Mouse (Mus musculus): ENCODE data around the gene Wdr35. TPM values are rescaled to one million over a fixed set of nuclear protein-coding genes. Genes with fewer than 3 reads are reported as not detected.
A peak's percentile ranks its signal among the peaks of the same experiment; 100 is the strongest.
"Not testable (repeated sequence)": the region's sequence is repeated elsewhere in the genome, so short reads cannot be mapped to it uniquely, and the experiment has no call there.

Gene Wdr35
- total RNA-seq, 4 experiments from 2014 or later, result 39.5 to 48.2 (median 43.8) TPM

- DNase-seq (ENCODE audit: low spot score in 2 of 2), result no peak
These were observed 33.5 kb downstream of the Wdr35 start for GRCm38 (mm10) chr12:9007146-9007545.

- DNase-seq (ENCODE audit: low spot score in 2 of 2), result no peak
These were observed 34.1 kb downstream of the Wdr35 start for GRCm38 (mm10) chr12:9007811-9008210.

DNA sequence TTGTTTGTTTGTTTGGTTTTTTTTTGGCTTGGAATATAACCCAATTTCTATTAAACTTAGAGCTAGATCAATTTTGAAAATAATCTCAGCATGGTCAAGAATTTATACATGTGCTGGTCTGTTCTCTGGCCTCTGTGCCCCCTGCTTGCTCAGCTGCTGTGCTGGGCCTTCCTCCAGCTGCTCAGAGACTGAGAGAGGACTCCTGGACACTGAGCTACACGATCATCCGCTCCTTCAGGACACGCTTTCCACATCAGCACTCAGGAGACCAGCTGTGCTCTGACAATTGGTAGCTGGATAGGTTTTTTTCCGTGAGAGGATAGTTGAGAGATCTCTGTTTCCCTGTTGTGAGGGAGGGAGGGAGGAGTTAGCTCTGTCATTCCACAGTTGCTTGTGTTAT lies 36.6 kb downstream of the Wdr35 start:
- no peak for DNase-seq (ENCODE audit: low spot score in 2 of 2)

GRCm38 (mm10) chr12:9016376-9016775 lies 42.7 kb downstream of the Wdr35 start:
- DNase-seq (ENCODE audit: low spot score in 2 of 2), result no peak

DNA sequence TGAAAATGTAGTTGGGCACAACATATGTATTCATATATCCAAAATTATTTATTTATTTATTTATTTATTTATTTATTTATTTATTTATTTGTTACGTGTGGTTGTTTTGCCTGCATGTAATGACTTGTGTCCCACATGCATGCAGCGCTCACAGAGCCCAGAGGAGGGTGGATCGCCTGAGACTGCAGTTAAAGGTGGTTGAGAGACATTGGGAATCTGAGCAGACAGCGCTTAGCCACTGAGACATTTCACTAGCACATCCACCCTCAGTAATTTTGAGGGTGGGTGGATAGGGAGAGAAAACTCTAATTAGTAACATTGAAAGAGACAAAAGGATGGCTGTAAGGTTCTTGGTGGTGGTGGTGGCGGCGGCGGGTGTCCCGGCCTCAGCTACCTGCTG lies 46.7 kb downstream of the Wdr35 start:
- DNase-seq (ENCODE audit: low spot score in 2 of 2), result no peak

DNA sequence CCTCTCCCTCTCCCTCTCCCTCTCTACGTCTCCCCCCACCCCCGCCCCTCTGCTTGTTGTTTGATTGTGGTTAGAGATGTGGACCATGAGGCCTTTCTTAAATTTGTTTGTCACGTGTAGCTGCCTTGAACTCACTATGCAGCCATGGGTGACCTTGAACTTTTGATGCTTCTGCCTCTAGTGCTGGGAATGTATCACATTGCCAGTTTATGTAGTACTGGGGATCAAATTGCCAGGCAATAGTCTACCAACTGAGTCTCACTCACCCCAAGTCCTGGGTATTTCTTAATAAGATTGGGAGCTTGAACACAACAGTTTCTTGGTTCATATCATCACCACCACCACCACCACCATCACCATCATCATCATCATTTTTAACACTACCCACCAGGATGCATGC lies 47.3 kb downstream of the Wdr35 start:
- no peak for DNase-seq (ENCODE audit: low spot score in 2 of 2)

DNA sequence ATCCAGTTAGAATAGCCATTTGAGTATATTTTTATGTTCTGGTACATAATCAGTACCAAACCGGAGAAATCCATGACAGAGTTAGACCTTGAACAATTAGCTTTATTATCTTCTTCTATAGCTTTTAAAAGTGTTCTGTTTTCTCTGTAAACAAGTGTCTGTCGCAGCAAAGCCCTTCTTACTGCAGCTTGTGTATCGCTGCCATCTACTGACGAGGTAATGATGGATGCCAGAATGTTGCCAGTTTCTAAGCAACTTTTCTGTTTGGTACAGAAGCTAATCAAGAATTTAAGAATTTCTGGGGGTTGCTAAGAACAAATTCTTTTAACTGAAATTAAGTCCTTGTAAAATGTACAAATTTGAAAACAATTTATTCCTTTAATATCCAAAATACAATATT lies 49.3 kb downstream of the Wdr35 start:
- no peak for DNase-seq (ENCODE audit: low spot score in 2 of 2)

GRCm38 (mm10) chr12:9024071-9024470 lies 50.4 kb downstream of the Wdr35 start:
- no peak for DNase-seq (ENCODE audit: low spot score in 2 of 2)

DNA sequence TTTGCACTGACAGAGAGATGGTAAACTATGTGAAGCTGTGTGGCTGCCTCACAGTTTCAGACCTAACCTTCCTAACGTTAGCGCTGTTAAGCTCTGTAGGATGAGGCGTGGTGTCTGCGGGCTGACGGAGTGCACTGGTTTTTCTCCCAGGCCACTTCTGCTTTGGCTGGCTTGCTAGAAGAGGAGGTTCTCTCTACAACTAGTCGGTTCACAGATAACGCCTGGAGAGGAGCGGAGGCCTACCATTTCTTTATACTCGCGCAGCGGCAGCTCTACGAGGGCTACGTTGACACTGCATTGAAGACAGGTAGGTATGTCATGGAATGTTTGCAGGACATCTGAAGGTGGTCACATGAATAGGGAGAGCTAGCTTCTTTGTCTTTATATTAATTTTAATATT lies 51.0 kb downstream of the Wdr35 start:
- no peak for DNase-seq (ENCODE audit: low spot score in 2 of 2)

- DNase-seq (ENCODE audit: low spot score in 2 of 2), result no peak
These were observed 53.2 kb downstream of the Wdr35 start for GRCm38 (mm10) chr12:9026843-9027242.

GRCm38 (mm10) chr12:9028816-9029215 lies 55.1 kb downstream of the Wdr35 start:
- DNase-seq (ENCODE audit: low spot score in 2 of 2), result not testable (repeated sequence)

GRCm38 (mm10) chr12:9029506-9029887 lies 55.8 kb downstream of the Wdr35 start:
- DNase-seq (ENCODE audit: low spot score in 2 of 2), result no peak

DNA sequence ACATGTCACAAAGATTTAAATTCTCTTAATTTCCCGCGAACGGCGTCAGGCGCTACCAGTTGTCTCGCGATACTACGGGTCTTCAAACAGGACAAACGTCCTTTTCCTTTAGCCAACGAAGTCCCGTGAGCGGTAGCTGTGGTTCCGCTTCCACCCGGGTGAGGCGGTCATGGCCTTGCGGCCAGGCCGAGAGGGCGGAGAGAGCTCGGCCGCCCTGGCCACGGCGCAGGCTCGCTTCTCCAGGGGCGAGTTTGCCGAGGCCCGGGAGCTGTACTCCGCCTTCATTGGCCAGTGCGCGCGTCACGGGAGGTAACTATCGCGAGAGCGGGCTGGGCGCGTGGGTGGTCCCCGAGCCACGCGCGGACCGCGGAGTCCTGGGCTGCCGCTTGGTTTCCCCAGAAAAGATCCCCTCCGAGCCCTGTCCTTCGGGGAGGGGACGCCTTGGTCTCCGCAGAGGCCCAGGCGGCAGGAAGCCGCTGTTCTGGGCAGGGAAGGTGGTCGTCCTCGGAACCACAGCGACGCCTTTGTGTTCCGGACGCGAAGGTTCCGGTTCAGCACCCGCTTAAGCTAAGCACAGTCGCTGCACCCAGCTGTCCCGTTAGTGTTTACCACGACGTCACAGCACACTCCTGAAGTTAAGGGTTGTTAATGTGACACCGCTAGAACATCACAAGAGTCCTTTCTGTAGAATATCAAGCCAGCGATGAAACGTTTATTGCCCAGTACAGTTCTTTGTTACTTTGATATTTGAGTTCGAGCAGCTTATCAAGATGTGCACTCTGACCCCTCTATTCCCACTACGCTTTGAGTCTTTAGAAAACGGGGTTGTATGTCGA lies 56.4 kb downstream of the Wdr35 start, which contains the start of gene Ttc32:
TSS of gene Ttc32 (plus strand) at position 110 of the 836 bp plus-strand sequence.
- DNase-seq (ENCODE audit: low spot score in 2 of 2), result peak; percentile 93 to 97

GRCm38 (mm10) chr12:9031166-9031565 lies 57.5 kb downstream of the Wdr35 start:
- DNase-seq (ENCODE audit: low spot score in 2 of 2), result no peak

GRCm38 (mm10) chr12:9033140-9033539 lies 59.4 kb downstream of the Wdr35 start:
- DNase-seq (ENCODE audit: low spot score in 2 of 2), result no peak

DNA sequence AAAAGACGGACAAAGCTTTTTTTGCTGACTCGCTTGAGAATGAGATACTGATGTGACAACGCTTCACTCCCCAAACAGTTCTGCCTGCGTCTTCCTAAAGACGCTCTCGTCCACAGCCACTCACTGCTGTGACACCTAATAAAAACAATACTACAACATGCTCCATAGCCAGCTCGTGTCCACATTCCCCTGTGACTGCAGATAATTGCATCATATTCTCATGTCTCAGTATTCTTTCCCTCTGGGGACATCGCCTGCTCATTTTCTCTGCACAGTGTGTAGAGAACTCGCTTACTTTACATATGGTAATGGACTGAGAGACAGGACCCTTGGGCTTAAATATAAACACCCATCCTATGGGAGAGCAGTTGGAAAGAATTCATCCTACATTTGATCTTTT lies 62.7 kb downstream of the Wdr35 start:
- no peak for DNase-seq (ENCODE audit: low spot score in 2 of 2)

DNA sequence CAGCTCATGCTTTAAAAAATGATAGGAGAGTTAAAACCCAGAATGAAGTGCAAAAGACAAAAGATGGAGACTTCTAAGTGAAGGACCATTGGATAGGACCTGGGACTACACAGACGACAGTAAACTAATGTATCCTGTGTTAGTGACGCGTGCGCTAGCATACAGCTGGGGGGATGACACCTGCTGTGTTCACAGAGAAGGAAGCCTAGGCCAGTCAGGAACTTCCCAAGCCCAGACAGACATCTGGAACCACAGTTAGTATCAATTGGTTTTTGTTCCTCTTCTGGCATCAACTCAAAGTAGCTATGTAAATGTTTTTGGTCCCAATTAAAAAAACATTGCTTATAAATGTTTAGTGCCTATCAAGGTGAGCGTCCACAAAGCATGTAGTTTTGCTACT lies 66.5 kb downstream of the Wdr35 start:
- no peak for DNase-seq (ENCODE audit: low spot score in 2 of 2)

GRCm38 (mm10) chr12:9040686-9041085 lies 67.0 kb downstream of the Wdr35 start:
- DNase-seq (ENCODE audit: low spot score in 2 of 2), result no peak

DNA sequence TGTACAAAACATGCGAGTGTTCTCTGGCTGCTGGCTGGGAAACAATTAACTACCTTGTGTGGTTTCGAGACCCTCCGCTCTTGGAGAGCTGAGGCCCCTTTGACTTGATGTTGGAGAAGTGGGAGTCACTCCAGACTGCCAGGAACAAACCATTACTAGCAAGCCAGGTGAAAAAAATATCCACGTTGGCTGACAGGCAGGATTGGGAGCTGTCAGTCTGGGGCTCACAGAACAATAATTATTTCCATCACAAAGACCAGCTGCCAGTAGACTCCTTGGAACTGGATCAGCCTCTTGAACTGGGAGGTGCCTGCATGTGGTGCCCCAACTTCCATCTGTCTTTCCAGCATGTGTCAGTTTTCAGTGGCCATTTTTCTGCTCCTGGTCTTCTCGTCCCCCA lies 68.6 kb downstream of the Wdr35 start:
- no peak for DNase-seq (ENCODE audit: low spot score in 2 of 2)

DNA sequence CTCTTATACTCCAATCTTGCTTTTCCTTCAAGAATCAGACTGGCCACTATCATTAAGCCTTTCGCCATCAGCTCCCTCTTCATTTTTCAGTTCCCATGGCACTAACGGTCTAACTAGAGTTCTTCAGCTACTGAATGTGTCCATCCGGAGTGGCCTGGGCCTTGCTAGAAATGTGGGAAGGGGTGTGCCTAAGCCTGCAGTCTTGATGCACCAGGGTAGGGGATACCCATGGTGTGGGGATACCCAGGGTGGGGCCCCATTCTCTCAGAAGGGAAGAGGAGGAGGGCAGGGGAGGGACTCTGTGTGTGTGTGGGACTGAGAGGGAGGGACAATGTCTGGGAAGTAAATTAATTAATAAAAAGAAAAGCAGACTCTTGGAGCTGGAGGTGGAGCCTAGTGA lies 69.1 kb downstream of the Wdr35 start:
- DNase-seq (ENCODE audit: low spot score in 2 of 2), result no peak

GRCm38 (mm10) chr12:9044666-9045065 lies 71.0 kb downstream of the Wdr35 start:
- no peak for DNase-seq (ENCODE audit: low spot score in 2 of 2)

DNA sequence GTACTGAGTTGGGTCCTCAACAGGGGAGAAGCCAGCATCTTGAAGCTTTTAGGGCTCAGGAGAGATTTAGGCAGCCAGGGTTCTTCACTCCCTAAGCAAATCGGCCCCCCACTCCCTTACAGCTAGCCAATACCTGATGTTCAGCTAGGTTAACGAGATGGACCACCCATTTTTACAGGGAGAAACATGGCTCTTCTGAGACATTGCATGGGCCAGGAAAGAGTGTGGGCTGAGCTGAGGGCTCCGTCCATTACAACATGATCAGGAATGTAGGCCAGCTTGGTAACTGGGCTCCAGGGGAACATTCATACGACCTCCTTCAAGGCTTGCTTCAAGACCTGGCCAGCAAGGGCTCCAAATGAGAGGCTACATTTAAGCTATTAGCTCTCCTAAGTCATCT lies 73.0 kb downstream of the Wdr35 start:
- no peak for DNase-seq (ENCODE audit: low spot score in 2 of 2)

- DNase-seq (ENCODE audit: low spot score in 2 of 2), result no peak
These were observed 74.4 kb downstream of the Wdr35 start for GRCm38 (mm10) chr12:9048090-9048489.
